Mouse (Mus musculus) testis, adult 2 months (tissue): Measurements from ENCODE around the gene Stard13. TPM values are rescaled to one million over a fixed set of nuclear protein-coding genes. Genes with fewer than 3 reads are reported as not detected.

Source experiments
- H3K27ac ChIP-seq: fragments of 200-500 bp; 2 replicates; pipeline ENCODE4 v1.5.1; 2012; ENCODE audit warnings: low read depth, low read length; ENCODE audit not compliant: control insufficient read depth, insufficient read depth
- H3K27me3 ChIP-seq: fragments of 200-500 bp; 2 replicates; pipeline ENCODE4 v1.6.1; 2012; ENCODE audit warnings: mild to moderate bottlenecking, low read length, moderate library complexity; ENCODE audit not compliant: control insufficient read depth, insufficient read depth
- H3K36me3 ChIP-seq: fragments of 200-500 bp; 2 replicates; pipeline ENCODE4 v1.6.1; 2012; ENCODE audit warnings: mild to moderate bottlenecking, low read length; ENCODE audit not compliant: control insufficient read depth, insufficient read depth
- H3K4me1 ChIP-seq: fragments of 200-500 bp; 2 replicates; pipeline ENCODE4 v1.6.1; 2012; ENCODE audit warnings: low read length; ENCODE audit not compliant: control insufficient read depth, insufficient read depth
- H3K4me3 ChIP-seq: fragments of 200-500 bp; 2 replicates; pipeline ENCODE4 v1.5.1; 2012; ENCODE audit warnings: low read depth, mild to moderate bottlenecking, low read length, moderate library complexity, mixed read lengths; ENCODE audit not compliant: control insufficient read depth
- CTCF ChIP-seq: fragments of 200-500 bp; IDR thresholded peaks from 2 replicates; pipeline ENCODE4 v1.5.1; 2012; ENCODE audit warnings: low read depth, mild to moderate bottlenecking, inconsistent platforms, low read length, moderate library complexity; ENCODE audit not compliant: control insufficient read depth, insufficient read depth, insufficient replicate concordance
- POLR2A ChIP-seq: fragments of 200-500 bp; IDR thresholded peaks from 2 replicates; pipeline ENCODE4 v1.6.1; 2012; ENCODE audit warnings: low read depth, mild to moderate bottlenecking, inconsistent platforms, low read length, moderate library complexity; ENCODE audit not compliant: control insufficient read depth
- polyA plus RNA-seq: library from polyadenylated mRNA; depleted of rRNA; stranded (reverse); fragments of >200 nt; gene quantifications from 2 replicates; pipeline ENCODE4 v1.2.3, GENCODE M21; 2012

Gene Stard13
- polyA plus RNA-seq, 1 experiment: 3.3 TPM

GRCm38 (mm10) chr5:151034715-151035512 is 198.7 kb downstream of the Stard13 start:
- Histone ChIP-seq H3K4me3 (no peak overlapping the region), H3K27ac (no peak overlapping the region), H3K4me1 (peaks cover 7% of the 10 kb centered on the region), H3K36me3 (no peaks in the 10 kb centered on the region), H3K27me3 (no peaks in the 10 kb centered on the region)
- TF ChIP-seq POLR2A (no peak), CTCF (no peak)

- Histone ChIP-seq H3K4me3 (no peak overlapping the region), H3K27me3 (no peaks in the 10 kb centered on the region), H3K4me1 (peaks cover 7% of the 10 kb centered on the region), H3K36me3 (no peaks in the 10 kb centered on the region), H3K27ac (no peak overlapping the region)
- TF ChIP-seq CTCF: no peak
- TF ChIP-seq POLR2A: no peak
Observed at GRCm38 (mm10) chr5:151028906-151029305, 204.7 kb downstream of the Stard13 start.

GRCm38 (mm10) chr5:151027171-151027570 is 206.5 kb downstream of the Stard13 start:
- peaks cover 6% of the 10 kb centered on the region for H3K4me1 ChIP-seq
- H3K27me3 ChIP-seq: no peaks in the 10 kb centered on the region
- H3K27ac ChIP-seq: no peak overlapping the region
- no peak for TF ChIP-seq CTCF
- no peak for TF ChIP-seq POLR2A
- no peak overlapping the region for H3K4me3 ChIP-seq
- no peaks in the 10 kb centered on the region for H3K36me3 ChIP-seq

DNA sequence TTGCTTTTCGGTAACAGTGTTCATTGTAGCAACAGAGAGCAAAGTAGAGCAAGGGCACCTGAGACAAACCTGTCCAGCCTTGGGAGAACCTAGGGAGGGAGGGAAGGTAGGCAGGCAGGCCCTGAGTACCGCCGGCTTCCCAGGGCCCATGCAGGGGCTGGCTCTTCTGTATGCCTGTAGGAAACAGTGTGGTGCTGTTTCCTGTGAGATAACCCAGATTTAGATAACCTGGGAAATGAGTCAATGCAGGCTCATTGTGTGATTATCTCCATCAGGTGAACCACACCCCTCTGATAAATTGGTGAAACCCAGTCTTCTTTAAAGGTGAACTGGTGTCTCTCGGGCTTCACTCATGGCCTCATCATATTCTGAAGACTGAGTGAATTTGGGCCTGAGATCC is 207.6 kb downstream of the Stard13 start:
- Histone ChIP-seq H3K4me3 (no peak overlapping the region), H3K36me3 (no peaks in the 10 kb centered on the region), H3K27me3 (no peaks in the 10 kb centered on the region), H3K4me1 (no peaks in the 10 kb centered on the region; the same call in 1 of the 2 replicates), H3K27ac (no peak overlapping the region)
- no peak for TF ChIP-seq POLR2A
- TF ChIP-seq CTCF: no peak

DNA sequence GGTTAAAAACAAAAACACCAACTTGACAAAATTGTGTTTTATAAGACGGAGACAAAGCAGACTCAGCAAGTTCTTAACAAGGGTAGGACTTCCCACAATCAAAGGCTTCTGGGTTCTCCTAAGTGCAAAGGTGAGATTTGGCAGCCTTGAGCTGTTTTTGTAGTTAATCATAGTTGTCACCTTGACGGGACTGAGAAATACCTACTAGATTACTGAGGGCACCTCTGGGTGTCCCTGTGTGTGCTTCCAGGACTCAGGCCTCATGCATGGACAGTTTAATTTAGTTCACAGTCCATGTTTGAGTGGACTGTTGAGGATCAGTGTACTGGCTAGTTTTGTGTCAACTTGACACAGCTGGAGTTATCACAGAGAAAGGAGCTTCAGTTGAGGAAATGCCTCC is 209.2 kb downstream of the Stard13 start:
- TF ChIP-seq POLR2A (no peak), CTCF (no peak)
- no peaks in the 10 kb centered on the region for H3K36me3 ChIP-seq
- no peaks in the 10 kb centered on the region for H3K27me3 ChIP-seq
- H3K4me3 ChIP-seq: no peak overlapping the region
- H3K27ac ChIP-seq: no peak overlapping the region
- H3K4me1 ChIP-seq: peaks cover 2% of the 10 kb centered on the region; the same call in 1 of the 2 replicates

GRCm38 (mm10) chr5:151023461-151023860 is 210.2 kb downstream of the Stard13 start:
- no peak overlapping the region for H3K4me3 ChIP-seq
- H3K27ac ChIP-seq: peak overlapping the region; percentile 66
- TF ChIP-seq POLR2A: no peak
- no peak for TF ChIP-seq CTCF
- peaks cover 2% of the 10 kb centered on the region; the same call in 1 of the 2 replicates for H3K4me1 ChIP-seq
- no peaks in the 10 kb centered on the region for H3K36me3 ChIP-seq
- no peaks in the 10 kb centered on the region for H3K27me3 ChIP-seq

- Histone ChIP-seq H3K4me1 (peaks cover 2% of the 10 kb centered on the region), H3K4me3 (no peak overlapping the region), H3K27ac (no peak overlapping the region; the same call in 1 of the 2 replicates), H3K27me3 (no peaks in the 10 kb centered on the region), H3K36me3 (no peaks in the 10 kb centered on the region)
- TF ChIP-seq CTCF (no peak), POLR2A (no peak)
Observed at GRCm38 (mm10) chr5:151022939-151023338, 210.7 kb downstream of the Stard13 start.

- no peak overlapping the region for H3K4me3 ChIP-seq
- no peak for TF ChIP-seq POLR2A
- H3K4me1 ChIP-seq: peaks cover 2% of the 10 kb centered on the region
- H3K27ac ChIP-seq: no peak overlapping the region
- no peaks in the 10 kb centered on the region for H3K36me3 ChIP-seq
- no peaks in the 10 kb centered on the region for H3K27me3 ChIP-seq
Observed at GRCm38 (mm10) chr5:151022026-151022425, 211.6 kb downstream of the Stard13 start.
